Mouse (Mus musculus): ENCODE measurements around the gene Tcf7l2.

GRCm38 (mm10) chr19:55816974-55817373, 75.4 kb downstream of the Tcf7l2 start:
- TF ChIP-seq CTCF (IDR thresholded peaks at IDR 0.05; ENCODE audit: low read depth) (no peak), EP300 (IDR thresholded peaks at IDR 0.05; ENCODE audit: low read depth) (no peak)

All from heart, postnatal 0 days (tissue).